ENCODE assay signal across 8 mouse cellular contexts in the genomic region with DNA sequence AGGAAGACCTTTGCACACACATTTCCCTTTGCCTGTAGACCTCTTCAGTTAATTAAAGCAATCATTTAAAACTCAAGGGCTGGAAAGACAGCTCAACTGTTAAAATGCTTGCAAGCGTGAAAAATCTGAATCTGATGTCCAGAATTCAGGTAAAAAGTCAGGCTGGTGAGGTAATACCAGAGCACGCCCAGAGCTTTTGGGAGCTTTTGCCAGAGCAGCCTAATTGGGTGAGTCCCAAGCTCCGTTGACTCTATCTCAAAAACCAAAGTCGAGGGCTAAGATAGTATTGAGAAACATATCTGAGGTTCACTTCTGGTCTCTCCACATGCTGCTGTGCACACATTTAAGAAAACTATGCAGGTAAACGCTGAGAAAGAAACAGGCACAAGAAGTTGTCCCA. TPM values are rescaled to one million over a fixed set of nuclear protein-coding genes. Genes with fewer than 3 reads are reported as not detected.
DNase-seq lines count a peak whose midpoint lies in the region; ATAC-seq and TF ChIP-seq lines count a peak whose summit lies in the region.

A gene (plus strand): TSS at position 130 of the 400 bp plus-strand sequence.

- H3K4me2 ChIP-seq in forebrain, postnatal 0 days (ENCODE audit: low read depth): peak within 1 kb of the TSS; percentile 47
- peak within 1 kb of the TSS; percentile 57 for H3K4me2 ChIP-seq in limb, embryonic 11.5 days (ENCODE audit: low read depth, severe bottlenecking)
- peak within 1 kb of the TSS; percentile 64 for H3K4me2 ChIP-seq in neural tube, embryonic 15.5 days

- H3K27me3 ChIP-seq in forebrain, postnatal 0 days (ENCODE audit: insufficient read depth, low read length): no peaks in the 10 kb centered on the region
- no peaks in the 10 kb centered on the region for H3K27me3 ChIP-seq in limb, embryonic 11.5 days (ENCODE audit: control insufficient read depth, insufficient read depth, low read length)
- no peaks in the 10 kb centered on the region for H3K27me3 ChIP-seq in neural tube, embryonic 15.5 days (replicated peaks)

- no peak for ATAC-seq in forebrain, postnatal 0 days
- no peak for ATAC-seq in limb, embryonic 11.5 days (ENCODE audit: insufficient number of reproducible peaks, low FRiP score, low TSS enrichment, low read depth)
- ATAC-seq in neural tube, embryonic 15.5 days (ENCODE audit: low FRiP score): no peak

- H3K4me1 ChIP-seq in forebrain, postnatal 0 days (ENCODE audit: insufficient read depth): no peaks in the 10 kb centered on the region
- no peaks in the 10 kb centered on the region for H3K4me1 ChIP-seq in limb, embryonic 11.5 days (ENCODE audit: control insufficient read depth, insufficient read depth, low read length)
- H3K4me1 ChIP-seq in neural tube, embryonic 15.5 days: peaks cover 6% of the 10 kb centered on the region

- WGBS in forebrain, postnatal 0 days: 48% methylated on average over 5 of the region's 5 CpGs
- 74% methylated on average over 5 of the region's 5 CpGs for whole genome bisulfite sequencing in limb, embryonic 11.5 days
- 72% methylated on average over 5 of the region's 5 CpGs for WGBS in neural tube, embryonic 15.5 days

- no peaks in the 10 kb centered on the region for H3K9me3 ChIP-seq in forebrain, postnatal 0 days (ENCODE audit: low read length)
- no peaks in the 10 kb centered on the region for H3K9me3 ChIP-seq in limb, embryonic 11.5 days (ENCODE audit: control insufficient read depth, low read length)
- H3K9me3 ChIP-seq in neural tube, embryonic 15.5 days (replicated peaks): no peaks in the 10 kb centered on the region

- TF ChIP-seq CTCF in layer of hippocampus, adult 2 months (conservative IDR thresholded peaks at IDR 0.05): no peak
- no peak for TF ChIP-seq CTCF in forebrain, postnatal 0 days (IDR thresholded peaks at IDR 0.05; ENCODE audit: low read depth)

- H3K36me3 ChIP-seq in forebrain, postnatal 0 days (ENCODE audit: insufficient read depth): no peaks in the 10 kb centered on the region
- no peaks in the 10 kb centered on the region for H3K36me3 ChIP-seq in limb, embryonic 11.5 days (ENCODE audit: control insufficient read depth, insufficient read depth, low read length)
- H3K36me3 ChIP-seq in neural tube, embryonic 15.5 days: no peaks in the 10 kb centered on the region

- H3K27ac ChIP-seq in layer of hippocampus, adult 2 months: no peak within 1 kb of the TSS
- no peak within 1 kb of the TSS for H3K27ac ChIP-seq in forebrain, postnatal 0 days (ENCODE audit: low read depth, low read length)
- no peak within 1 kb of the TSS for H3K27ac ChIP-seq in limb, embryonic 11.5 days (replicated peaks; ENCODE audit: low read depth, low read length)
- H3K27ac ChIP-seq in neural tube, embryonic 15.5 days (replicated peaks): no peak within 1 kb of the TSS

- peak within 1 kb of the TSS; percentile 18; the same call in 1 of the 2 replicates for H3K4me3 ChIP-seq in layer of hippocampus, adult 2 months
- peak within 1 kb of the TSS; percentile 23 for H3K4me3 ChIP-seq in forebrain, postnatal 0 days (ENCODE audit: low read depth, low read length)
- peak within 1 kb of the TSS; percentile 17 for H3K4me3 ChIP-seq in limb, embryonic 11.5 days (ENCODE audit: low read depth, low read length)
- H3K4me3 ChIP-seq in neural tube, embryonic 15.5 days (replicated peaks): peak within 1 kb of the TSS; percentile 40

- DNase-seq in layer of hippocampus, adult 2 months (ENCODE audit: low spot score in 2 of 2): no peak
- DNase-seq in layer of hippocampus, adult 9-10 months (ENCODE audit: low spot score): no peak
- DNase-seq in forebrain, postnatal 0 days: no peak
- DNase-seq in limb, embryonic 11.5 days (ENCODE audit: low spot score): no peak
- DNase-seq in cerebellum, adult 11-12 months: no peak
- DNase-seq in layer of hippocampus, adult 9-11 months: no peak
- no peak for DNase-seq in spleen, postnatal 14 days (ENCODE audit: low spot score in 2 of 2)

- no peak within 1 kb of the TSS for H3K9ac ChIP-seq in forebrain, postnatal 0 days
- peak within 1 kb of the TSS; percentile 51 for H3K9ac ChIP-seq in limb, embryonic 11.5 days (ENCODE audit: low read length)
- H3K9ac ChIP-seq in neural tube, embryonic 15.5 days (replicated peaks): peak within 1 kb of the TSS; percentile 45

RNA-seq across cellular contexts. Expression of the gene that starts here (rescaled TPM):
- total RNA-seq in layer of hippocampus, adult 2 months (2021): not detected
- total RNA-seq in forebrain, postnatal 0 days (2014; rRNA removed): 1.1 TPM in 1 of 2 replicates, not detected in the other
- 0.34 TPM in 1 of 2 replicates, not detected in the other for polyA plus RNA-seq in forebrain, postnatal 0 days (2015; fragmentation: Nextera tagmentation; extraction: Ambion mirVana)
- not detected in 2 replicates for polyA plus RNA-seq in limb, embryonic 11.5 days (2014; fragmentation: Nextera tagmentation; extraction: Ambion mirVana)
- polyA plus RNA-seq in neural tube, embryonic 15.5 days (2015; fragmentation: Nextera tagmentation; extraction: Ambion mirVana): 0.82 and 0.83 TPM in 2 replicates
